Mouse (Mus musculus): ENCODE data around the gene Hist1h3d. TPM values are rescaled to one million over a fixed set of nuclear protein-coding genes. Genes with fewer than 3 reads are reported as not detected.
A peak's percentile ranks its signal among the peaks of the same experiment; 100 is the strongest.
"Not testable (repeated sequence)": the region's sequence is repeated elsewhere in the genome, so short reads cannot be mapped to it uniquely, and the experiment has no call there.

Hist1h3d gene
- polyA plus RNA-seq, 1 experiment = 161 TPM

DNA sequence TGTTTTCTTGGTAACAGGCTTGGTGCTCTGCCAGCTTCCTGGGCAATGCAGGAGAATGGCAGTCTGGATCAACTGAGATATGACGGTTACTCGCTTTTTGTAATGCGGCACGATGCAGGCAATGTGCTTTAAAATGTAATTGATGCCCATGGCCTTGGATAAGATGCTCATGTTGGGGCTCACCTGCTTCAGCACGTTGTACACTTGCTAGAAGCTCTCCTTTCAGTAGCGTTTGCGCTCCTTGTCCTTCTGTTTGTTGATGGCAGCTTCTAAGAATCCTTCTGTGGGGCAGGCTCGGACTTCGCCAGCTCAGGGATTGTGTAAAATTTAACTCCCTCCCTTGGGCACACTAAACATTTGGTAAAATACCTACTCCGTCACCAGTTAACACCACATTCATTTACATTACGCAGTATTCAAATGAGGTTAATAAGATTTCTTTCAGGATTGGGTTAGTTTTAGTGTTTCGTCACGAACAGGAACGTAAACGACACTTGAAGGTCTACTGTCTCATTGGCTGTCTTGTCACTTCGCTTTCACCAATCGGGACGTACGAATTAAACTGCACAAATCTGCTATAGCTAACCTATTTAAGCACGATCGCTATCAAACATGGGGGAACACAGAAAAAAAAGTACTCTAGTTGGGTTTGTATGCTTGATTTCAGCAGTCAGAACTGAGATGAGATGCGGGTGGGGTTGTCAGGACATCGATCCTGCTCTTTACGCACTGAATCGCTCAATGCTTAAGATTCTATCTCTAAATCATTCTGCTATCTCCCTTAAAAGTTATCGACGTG is 45.4 kb downstream of the Hist1h3d start, which contains the start of gene Hist1h2be:
Hist1h2be (minus strand) TSS at position 392 of the 799 bp plus-strand sequence.
- Histone ChIP-seq H3K4me3 (ENCODE audit: control insufficient read depth, insufficient read depth, low read length) (peak within 1 kb of the TSS; percentile 67), H3K4me1 (replicated peaks; ENCODE audit: control insufficient read depth, insufficient read depth, low read length) (peaks cover 2% of the 10 kb centered on the region; the same call in 1 of the 2 replicates), H3K36me3 (ENCODE audit: control insufficient read depth, insufficient read depth, low read length) (no peaks in the 10 kb centered on the region), H3K27ac (ENCODE audit: control insufficient read depth, insufficient read depth, low read length) (peak within 1 kb of the TSS; percentile 99), H3K27me3 (ENCODE audit: control insufficient read depth, insufficient read depth, low read length) (no peaks in the 10 kb centered on the region)
- TF ChIP-seq POLR2A (IDR thresholded peaks at IDR 0.05; ENCODE audit: control insufficient read depth, extremely low read depth, insufficient read depth, low read length, poor library complexity) (no peak), CTCF (IDR thresholded peaks at IDR 0.05; ENCODE audit: borderline replicate concordance, control insufficient read depth, extremely low read depth, insufficient read depth, low read length, poor library complexity) (no peak)
- DNase-seq = peak; percentile 61
- WGBS = under 1% methylated on average over 27 of the region's 27 CpGs

DNA sequence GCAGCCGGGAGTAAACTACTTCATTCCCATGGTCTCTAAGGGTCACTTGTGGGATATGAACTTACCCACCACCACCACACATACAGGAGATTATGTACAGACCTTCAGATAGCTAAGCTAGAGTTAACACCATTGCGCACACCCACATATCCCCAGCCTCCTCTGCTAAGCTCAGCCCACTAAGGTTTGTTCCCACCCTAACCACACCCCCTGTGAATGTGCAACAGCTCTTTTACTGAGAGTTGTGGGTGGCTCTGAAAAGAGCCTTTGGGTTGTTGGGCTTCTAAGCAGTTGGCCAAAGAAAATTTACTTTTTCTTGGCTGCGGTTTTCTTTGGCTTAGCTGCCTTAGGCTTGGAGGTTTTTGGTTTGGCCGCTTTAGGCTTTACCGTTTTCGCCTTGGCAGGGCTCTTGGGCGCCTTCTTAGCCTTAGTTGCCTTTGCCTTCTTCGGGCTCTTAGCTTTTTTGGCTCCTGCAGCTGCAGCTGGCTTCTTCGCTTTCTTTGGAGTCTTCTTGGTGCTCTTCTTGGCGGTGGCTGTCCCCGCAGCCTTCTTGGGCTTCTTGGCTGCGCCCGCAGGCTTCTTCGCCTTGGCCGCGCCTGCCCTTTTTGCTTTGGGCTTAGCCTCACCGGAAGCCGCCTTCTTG is 46.1 kb downstream of the Hist1h3d start:
- H3K27ac ChIP-seq (ENCODE audit: control insufficient read depth, insufficient read depth, low read length) = peak overlapping the region; percentile 99
- H3K27me3 ChIP-seq (ENCODE audit: control insufficient read depth, insufficient read depth, low read length) = no peaks in the 10 kb centered on the region
- no peak for TF ChIP-seq CTCF (IDR thresholded peaks at IDR 0.05; ENCODE audit: borderline replicate concordance, control insufficient read depth, extremely low read depth, insufficient read depth, low read length, poor library complexity)
- no peak for TF ChIP-seq POLR2A (IDR thresholded peaks at IDR 0.05; ENCODE audit: control insufficient read depth, extremely low read depth, insufficient read depth, low read length, poor library complexity)
- peak overlapping the region; percentile 67 for H3K4me3 ChIP-seq (ENCODE audit: control insufficient read depth, insufficient read depth, low read length)
- WGBS = under 1% methylated on average over 18 of the region's 18 CpGs
- H3K36me3 ChIP-seq (ENCODE audit: control insufficient read depth, insufficient read depth, low read length) = no peaks in the 10 kb centered on the region
- DNase-seq = peak; percentile 70
- H3K4me1 ChIP-seq (replicated peaks; ENCODE audit: control insufficient read depth, insufficient read depth, low read length) = peaks cover 2% of the 10 kb centered on the region; the same call in 1 of the 2 replicates

DNA sequence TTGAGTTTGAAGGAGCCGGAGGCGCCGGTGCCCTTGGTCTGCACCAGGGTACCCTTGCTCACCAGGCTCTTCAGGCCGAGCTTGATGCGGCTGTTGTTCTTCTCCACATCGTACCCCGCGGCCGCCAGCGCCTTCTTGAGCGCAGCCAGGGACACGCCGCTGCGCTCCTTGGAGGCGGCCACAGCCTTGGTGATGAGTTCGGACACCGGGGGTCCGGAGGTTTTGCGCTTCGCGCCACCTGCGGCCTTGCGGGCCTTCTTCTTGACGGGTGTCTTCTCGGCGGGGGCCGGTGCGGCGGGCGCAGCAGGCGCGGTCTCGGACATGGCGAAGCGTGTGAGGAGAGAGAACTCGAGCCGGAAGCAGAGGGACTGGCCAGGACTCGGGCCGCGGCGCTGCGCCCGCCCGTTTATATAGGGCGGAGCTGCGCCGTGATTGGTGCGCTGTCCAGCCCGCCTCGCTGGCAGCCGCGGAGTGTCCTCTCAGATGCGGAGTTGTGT is 46.7 kb downstream of the Hist1h3d start, which contains the start of gene Hist1h1e:
Hist1h1e (minus strand) TSS at position 384 of the 497 bp plus-strand sequence.
- under 1% methylated on average over 52 of the region's 53 CpGs for WGBS
- not testable (repeated sequence) for H3K36me3 ChIP-seq (ENCODE audit: control insufficient read depth, insufficient read depth, low read length); H3K4me1 ChIP-seq (replicated peaks; ENCODE audit: control insufficient read depth, insufficient read depth, low read length); H3K27me3 ChIP-seq (ENCODE audit: control insufficient read depth, insufficient read depth, low read length)
- DNase-seq = peak; percentile 86
- H3K4me3 ChIP-seq (ENCODE audit: control insufficient read depth, insufficient read depth, low read length) = peak within 1 kb of the TSS; percentile 67
- H3K27ac ChIP-seq (ENCODE audit: control insufficient read depth, insufficient read depth, low read length) = peak within 1 kb of the TSS; percentile 99
- 0 out of 2 replicates have a peak, but pooled peaks have one; percentile 39 for TF ChIP-seq CTCF (IDR thresholded peaks at IDR 0.05; ENCODE audit: borderline replicate concordance, control insufficient read depth, extremely low read depth, insufficient read depth, low read length, poor library complexity)
- TF ChIP-seq POLR2A (IDR thresholded peaks at IDR 0.05; ENCODE audit: control insufficient read depth, extremely low read depth, insufficient read depth, low read length, poor library complexity) = peak; percentile 91

DNA sequence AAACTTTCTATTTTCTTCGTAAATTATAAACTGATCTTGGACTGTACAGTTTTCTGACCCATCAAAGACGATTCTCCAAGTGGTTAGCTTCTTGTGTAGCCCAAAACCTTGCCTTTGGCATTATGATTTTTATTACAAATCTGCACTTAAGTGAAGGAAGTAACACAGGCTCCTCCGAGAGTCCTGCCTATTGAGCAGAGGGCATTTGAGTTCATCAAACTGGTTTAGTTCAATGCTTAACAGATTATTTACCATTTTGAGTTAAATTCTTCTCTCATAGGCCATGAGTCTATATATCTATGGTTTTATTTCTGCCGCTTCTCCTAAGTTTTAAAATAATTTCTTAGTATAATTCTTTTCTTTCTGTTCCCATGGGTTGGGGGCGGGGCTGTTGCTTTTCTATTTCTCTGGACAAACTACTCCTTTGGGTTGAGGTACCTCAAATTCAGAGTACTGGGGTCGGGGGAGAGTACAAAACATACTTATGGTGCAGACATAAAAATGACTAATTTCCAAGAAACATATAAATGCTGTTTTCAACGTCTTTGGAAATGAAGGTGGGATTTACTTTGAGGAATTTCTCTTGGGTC is 47.4 kb downstream of the Hist1h3d start:
- H3K27ac ChIP-seq (ENCODE audit: control insufficient read depth, insufficient read depth, low read length) = no peak overlapping the region; the same call in 1 of the 2 replicates
- no peak overlapping the region for H3K4me3 ChIP-seq (ENCODE audit: control insufficient read depth, insufficient read depth, low read length)
- WGBS = 27% methylated on average over 7 of the region's 7 CpGs
- TF ChIP-seq POLR2A (IDR thresholded peaks at IDR 0.05; ENCODE audit: control insufficient read depth, extremely low read depth, insufficient read depth, low read length, poor library complexity) = no peak
- no peak for TF ChIP-seq CTCF (IDR thresholded peaks at IDR 0.05; ENCODE audit: borderline replicate concordance, control insufficient read depth, extremely low read depth, insufficient read depth, low read length, poor library complexity)
- H3K4me1 ChIP-seq (replicated peaks; ENCODE audit: control insufficient read depth, insufficient read depth, low read length) = peaks cover 2% of the 10 kb centered on the region; the same call in 1 of the 2 replicates
- H3K27me3 ChIP-seq (ENCODE audit: control insufficient read depth, insufficient read depth, low read length) = no peaks in the 10 kb centered on the region
- no peaks in the 10 kb centered on the region for H3K36me3 ChIP-seq (ENCODE audit: control insufficient read depth, insufficient read depth, low read length)
- DNase-seq = peak; percentile 23

Other genes with a start within 250 kb of the Hist1h3d start
- gene Zfp322a, start 206.6 kb upstream of the Hist1h3d start, polyA plus RNA-seq (2012; rRNA removed) = 2.4 and 3.7 TPM in 2 replicates
- 4.2 and 4.5 TPM in 2 replicates for gene Abt1, start 151.9 kb upstream of the Hist1h3d start, polyA plus RNA-seq (2012; rRNA removed)
- 0.05 and 0.15 TPM in 2 replicates for gene Btn1a1, start 109.9 kb upstream of the Hist1h3d start, polyA plus RNA-seq (2012; rRNA removed)
- 0.23 and 0.27 TPM in 2 replicates for gene Btn2a2, start 86.9 kb upstream of the Hist1h3d start, polyA plus RNA-seq (2012; rRNA removed)
- gene Hist1h4h, start 44.7 kb upstream of the Hist1h3d start, polyA plus RNA-seq (2012; rRNA removed) = 150 and 182 TPM in 2 replicates
- 4,070 and 5,945 TPM in 2 replicates for gene Hist1h2af, start 41.9 kb upstream of the Hist1h3d start, polyA plus RNA-seq (2012; rRNA removed)
- 496 and 661 TPM in 2 replicates for gene Hist1h3g, start 40.3 kb upstream of the Hist1h3d start, polyA plus RNA-seq (2012; rRNA removed)
- gene Hist1h2bh, start 32.4 kb upstream of the Hist1h3d start, polyA plus RNA-seq (2012; rRNA removed) = 37.8 and 51.2 TPM in 2 replicates
- gene Hist1h3f, start 31.7 kb upstream of the Hist1h3d start, polyA plus RNA-seq (2012; rRNA removed) = 72.3 and 87.8 TPM in 2 replicates
- gene Hist1h4f, start 24.1 kb upstream of the Hist1h3d start, polyA plus RNA-seq (2012; rRNA removed) = 208 and 221 TPM in 2 replicates
- gene Hist1h1d, start 22.5 kb upstream of the Hist1h3d start, polyA plus RNA-seq (2012; rRNA removed) = 1.9 and 2.9 TPM in 2 replicates
- 245 and 339 TPM in 2 replicates for gene Hist1h3e, start 13.4 kb upstream of the Hist1h3d start, polyA plus RNA-seq (2012; rRNA removed)
- 174 and 210 TPM in 2 replicates for gene Hist1h2ae, start 4.5 kb upstream of the Hist1h3d start, polyA plus RNA-seq (2012; rRNA removed)
- 523 and 578 TPM in 2 replicates for gene Hist1h2bg, start 4.4 kb upstream of the Hist1h3d start, polyA plus RNA-seq (2012; rRNA removed)
- gene Hist1h2bf, start 1.6 kb upstream of the Hist1h3d start, polyA plus RNA-seq (2012; rRNA removed) = 277 and 362 TPM in 2 replicates
- 76.8 and 109 TPM in 2 replicates for gene Hist1h2ad, start 1.4 kb upstream of the Hist1h3d start, polyA plus RNA-seq (2012; rRNA removed)
- 115 and 120 TPM in 2 replicates for gene Hist1h4d, start 5.8 kb downstream of the Hist1h3d start, polyA plus RNA-seq (2012; rRNA removed)
- 14.4 and 19.9 TPM in 2 replicates for gene Hist1h2be, start 45.4 kb downstream of the Hist1h3d start, polyA plus RNA-seq (2012; rRNA removed)
- 9.4 and 18.5 TPM in 2 replicates for gene Hist1h1e, start 46.8 kb downstream of the Hist1h3d start, polyA plus RNA-seq (2012; rRNA removed)
- 11.0 and 12.9 TPM in 2 replicates for gene Hist1h2ac, start 108.2 kb downstream of the Hist1h3d start, polyA plus RNA-seq (2012; rRNA removed)
- 153 and 154 TPM in 2 replicates for gene Hist1h2bc, start 108.4 kb downstream of the Hist1h3d start, polyA plus RNA-seq (2012; rRNA removed)
- gene Hist1h1t, start 120.1 kb downstream of the Hist1h3d start, polyA plus RNA-seq (2012; rRNA removed) = 0.11 TPM in 1 of 2 replicates, not detected in the other
- 69.8 and 70.6 TPM in 2 replicates for gene Hist1h4c, start 122.7 kb downstream of the Hist1h3d start, polyA plus RNA-seq (2012; rRNA removed)
- gene Hfe, start 135.1 kb downstream of the Hist1h3d start, polyA plus RNA-seq (2012; rRNA removed) = 9.8 and 13.5 TPM in 2 replicates
- gene Hist1h1c, start 163.0 kb downstream of the Hist1h3d start, polyA plus RNA-seq (2012; rRNA removed) = 40.9 and 48.1 TPM in 2 replicates
- gene Hist1h3c, start 169.8 kb downstream of the Hist1h3d start, polyA plus RNA-seq (2012; rRNA removed) = 377 and 602 TPM in 2 replicates
- 160 and 224 TPM in 2 replicates for gene Hist1h2bb, start 171.0 kb downstream of the Hist1h3d start, polyA plus RNA-seq (2012; rRNA removed)
- gene Hist1h2ab, start 175.4 kb downstream of the Hist1h3d start, polyA plus RNA-seq (2012; rRNA removed) = 258 and 455 TPM in 2 replicates
- gene Hist1h3b, start 176.5 kb downstream of the Hist1h3d start, polyA plus RNA-seq (2012; rRNA removed) = 529 and 561 TPM in 2 replicates
- 101 and 134 TPM in 2 replicates for gene Hist1h4b, start 181.2 kb downstream of the Hist1h3d start, polyA plus RNA-seq (2012; rRNA removed)
- 295 and 320 TPM in 2 replicates for gene Hist1h4a, start 185.5 kb downstream of the Hist1h3d start, polyA plus RNA-seq (2012; rRNA removed)
- gene Hist1h3a, start 186.6 kb downstream of the Hist1h3d start, polyA plus RNA-seq (2012; rRNA removed) = 348 and 451 TPM in 2 replicates
- 18.2 and 21.2 TPM in 2 replicates for gene Hist1h1a, start 187.9 kb downstream of the Hist1h3d start, polyA plus RNA-seq (2012; rRNA removed)
- gene Trim38, start 194.2 kb downstream of the Hist1h3d start, polyA plus RNA-seq (2012; rRNA removed) = not detected in 2 replicates
- 0.08 and 0.26 TPM in 2 replicates for gene Slc17a2, start 231.2 kb downstream of the Hist1h3d start, polyA plus RNA-seq (2012; rRNA removed)